13 mouse cellular contexts compared by ENCODE assay signal in the genomic region with DNA sequence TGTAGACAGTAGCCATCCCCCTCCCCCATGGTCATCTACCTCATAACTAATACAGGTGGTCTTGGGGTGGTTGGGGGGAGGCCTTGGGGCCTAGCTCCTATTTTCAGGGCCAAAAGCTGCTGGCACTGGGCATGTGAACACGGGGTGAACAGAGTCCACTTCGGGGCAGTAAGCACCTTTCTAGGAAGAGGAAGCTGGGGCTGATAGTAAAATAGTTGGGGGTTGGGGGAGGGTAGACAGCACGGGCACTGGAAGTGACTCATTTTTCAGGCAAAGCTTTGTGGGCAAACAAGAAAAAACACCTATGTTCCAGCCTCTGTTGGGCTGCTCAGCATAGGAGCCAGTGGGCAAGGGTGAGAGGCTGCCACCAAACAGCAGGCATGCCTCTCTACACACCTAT.
DNase-seq lines count a peak whose midpoint lies in the region; ATAC-seq and TF ChIP-seq lines count a peak whose summit lies in the region.
"Had no signal": no experiment of that assay in that cellular context is flagged by ENCODE, and none has a peak within 500 bp of the region (broad histone marks: within the 10 kb centered on the region; RNA-seq: fewer than 3 reads in every experiment).

No protein-coding gene starts in this region.

- no peak for TF ChIP-seq EP300 in heart, postnatal 0 days (IDR thresholded peaks at IDR 0.05; ENCODE audit: low read depth)

- no peak overlapping the region for H3K9ac ChIP-seq in heart, postnatal 0 days (replicated peaks; ENCODE audit: low read depth, low read length)
- H3K9ac ChIP-seq: forebrain, embryonic 15.5 days; hindbrain, embryonic 12.5 days; liver, embryonic 14.5 days had no signal

- peaks cover 37% of the 10 kb centered on the region for H3K4me1 ChIP-seq in heart, postnatal 0 days (ENCODE audit: control insufficient read depth, insufficient read depth)
- peaks cover 37% of the 10 kb centered on the region for H3K4me1 ChIP-seq in thymus, adult 2 months (replicated peaks; ENCODE audit: control insufficient read depth, insufficient read depth, low read length)
- H3K4me1 ChIP-seq: forebrain, embryonic 15.5 days; hindbrain, embryonic 12.5 days had no signal

- H3K4me2 ChIP-seq in heart, postnatal 0 days (ENCODE audit: low read depth, low read length) = no peak overlapping the region
- H3K4me2 ChIP-seq: forebrain, embryonic 15.5 days; hindbrain, embryonic 12.5 days had no signal

- H3K9me3 ChIP-seq in heart, postnatal 0 days (replicated peaks; ENCODE audit: control insufficient read depth, low read length) = no peaks in the 10 kb centered on the region
- H3K9me3 ChIP-seq: forebrain, embryonic 15.5 days; hindbrain, embryonic 12.5 days had no signal

- peak overlapping the region; percentile 48 for H3K27ac ChIP-seq in heart, postnatal 0 days (ENCODE audit: low read depth)
- no peak overlapping the region for H3K27ac ChIP-seq in thymus, adult 2 months (ENCODE audit: control insufficient read depth, insufficient read depth, low read length)
- H3K27ac ChIP-seq: forebrain, embryonic 15.5 days; hindbrain, embryonic 12.5 days; liver, embryonic 14.5 days had no signal

- DNase-seq in heart, postnatal 0 days (ENCODE audit: low spot score) = no peak
- no peak for DNase-seq in heart, postnatal 14 days
- DNase-seq in 3T3-L1 (ENCODE audit: low read depth, low spot score) = peak; percentile 21
- DNase-seq in CD4-positive helper T cell, adult 2 months (ENCODE audit: low read depth, low spot score) = peak; percentile 28
- no peak for DNase-seq in left cerebral cortex, adult 8-10 months (ENCODE audit: low spot score in 2 of 2)
- no peak for DNase-seq in thymus, adult 2 months
- DNase-seq: cerebellum, adult 11 months; gastrocnemius, postnatal 10 days; kidney, postnatal 4 days had no signal

- no peak overlapping the region for H3K4me3 ChIP-seq in heart, postnatal 0 days (ENCODE audit: low read depth, low read length)
- no peak overlapping the region for H3K4me3 ChIP-seq in thymus, adult 2 months (ENCODE audit: control insufficient read depth, insufficient read depth, low read length)
- H3K4me3 ChIP-seq: forebrain, embryonic 15.5 days; hindbrain, embryonic 12.5 days had no signal

- intact Hi-C loops in heart, postnatal 14 days (cut with DNase I) = no loop called here

- H3K36me3 ChIP-seq in heart, postnatal 0 days (replicated peaks; ENCODE audit: control insufficient read depth, insufficient read depth, low read length) = peaks cover 81% of the 10 kb centered on the region
- no peaks in the 10 kb centered on the region for H3K36me3 ChIP-seq in thymus, adult 2 months (ENCODE audit: control insufficient read depth, insufficient read depth, low read length)
- H3K36me3 ChIP-seq: forebrain, embryonic 15.5 days; hindbrain, embryonic 12.5 days had no signal

- TF ChIP-seq POLR2A in thymus, adult 2 months (IDR thresholded peaks at IDR 0.05; ENCODE audit: control insufficient read depth, extremely low read depth, insufficient read depth, low read length, poor library complexity) = no peak

- TF ChIP-seq CTCF in heart, postnatal 0 days (IDR thresholded peaks at IDR 0.05; ENCODE audit: low read depth) = no peak
- TF ChIP-seq CTCF in thymus, adult 2 months (IDR thresholded peaks at IDR 0.05; ENCODE audit: borderline replicate concordance, control insufficient read depth, extremely low read depth, insufficient read depth, low read length, poor library complexity) = no peak

- 25% methylated on average over 3 of the region's 3 CpGs for WGBS in heart, postnatal 0 days
- WGBS in thymus, adult 2 months = 21% methylated on average over 3 of the region's 3 CpGs

- H3K27me3 ChIP-seq in heart, postnatal 0 days (ENCODE audit: control insufficient read depth, insufficient read depth, low read length) = no peaks in the 10 kb centered on the region
- H3K27me3 ChIP-seq in thymus, adult 2 months (ENCODE audit: control insufficient read depth, insufficient read depth, low read length) = no peaks in the 10 kb centered on the region
- H3K27me3 ChIP-seq: forebrain, embryonic 15.5 days; hindbrain, embryonic 12.5 days had no signal

- ATAC-seq in heart, postnatal 0 days (ENCODE audit: insufficient read depth, low read depth) = no peak
- ATAC-seq in inflammation-experienced regulatory T-cells, adult 6 months = peak; percentile 22
- ATAC-seq: forebrain, embryonic 15.5 days had no signal

Comparison
In these comparisons a context has a peak if more than half of its experiments do, and no peak if none do; other contexts are left out.
1. DNase-seq: peak in 3T3-L1 (single experiment) and CD4-positive helper T cell, adult 2 months (single experiment); none in heart, postnatal 0 days (single experiment), heart, postnatal 14 days (0 of 2), left cerebral cortex, adult 8-10 months (0 of 2) and thymus, adult 2 months (single experiment).